Mouse (Mus musculus): ENCODE results near the gene Shc1.

- no peak for TF ChIP-seq POLR2A (IDR thresholded peaks at IDR 0.05; ENCODE audit: borderline replicate concordance, control insufficient read depth, low read depth, low read length)
- TF ChIP-seq CTCF (IDR thresholded peaks at IDR 0.05; ENCODE audit: control insufficient read depth, insufficient read depth, low read length): no peak
These were observed 28.1 kb upstream of the Shc1 start for GRCm38 (mm10) chr3:89390111-89390515.

All from bone marrow, adult 2 months (tissue).